Mouse (Mus musculus): ENCODE measurements at regions not wholly inside any gene's neighbourhood (a gene's known extent, or its start where the extent isn't known, plus 50 kb on each side); places are given as distances from the start of the nearest gene placed in this dataset.

DNA sequence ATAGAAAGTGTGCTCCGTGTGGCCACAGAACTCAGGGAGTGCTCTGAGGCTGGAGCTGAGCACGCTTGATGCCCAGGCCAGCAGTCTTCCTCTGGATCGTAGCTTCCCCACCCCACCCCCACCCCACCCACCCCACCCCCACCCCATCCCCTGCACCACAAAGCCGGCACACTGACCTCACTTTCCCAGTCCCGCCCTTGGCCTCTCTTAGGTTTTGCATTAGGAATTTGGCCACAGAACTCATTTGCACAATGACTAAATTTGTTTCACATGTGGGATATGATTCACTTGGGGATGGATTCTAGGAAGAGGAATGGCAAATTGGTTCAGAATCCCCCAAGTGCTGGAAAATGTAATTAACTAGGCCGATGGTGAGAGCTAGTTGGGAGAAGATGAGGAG is 94.3 kb downstream of the Tmx1 start:
- peaks cover 16% of the 10 kb centered on the region for H3K4me1 ChIP-seq
- no peaks in the 10 kb centered on the region for H3K9me3 ChIP-seq
- H3K27ac ChIP-seq, result no peak overlapping the region
- H3K27me3 ChIP-seq (replicated peaks), result no peaks in the 10 kb centered on the region
- no peak overlapping the region for H3K4me3 ChIP-seq (replicated peaks)
- H3K36me3 ChIP-seq, result no peaks in the 10 kb centered on the region
- WGBS, result 55% methylated on average over 6 of the region's 6 CpGs
- no peak overlapping the region for H3K9ac ChIP-seq
- H3K4me2 ChIP-seq, result no peak overlapping the region
- no peak for ATAC-seq (ENCODE audit: insufficient read depth, low FRiP score, low read depth)

DNA sequence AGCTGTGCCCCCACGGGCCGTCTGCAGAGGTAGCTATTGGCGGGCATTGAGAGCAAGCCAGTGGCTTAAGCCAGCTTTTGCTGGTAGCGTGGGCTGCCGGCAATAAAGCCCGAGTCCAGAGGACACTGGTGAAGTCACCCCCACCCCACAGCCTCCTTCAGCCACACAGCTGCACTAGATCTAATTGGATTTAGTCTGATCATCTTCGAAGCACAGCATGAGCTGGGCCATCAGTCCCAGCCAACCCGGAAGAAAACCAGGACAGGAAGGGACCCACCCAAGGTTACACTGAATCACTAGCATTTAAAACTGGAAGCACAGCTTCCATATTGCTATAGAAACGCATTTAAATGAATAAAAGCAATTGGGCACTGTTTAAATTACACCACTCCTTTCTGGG is 96.4 kb downstream of the Tmx1 start:
- H3K27me3 ChIP-seq (replicated peaks), result no peaks in the 10 kb centered on the region
- peaks cover 6% of the 10 kb centered on the region; the same call in 1 of the 2 replicates for H3K4me1 ChIP-seq
- H3K9ac ChIP-seq, result no peak overlapping the region
- H3K36me3 ChIP-seq, result no peaks in the 10 kb centered on the region
- 0 out of 2 replicates have a peak, but pooled peaks have one; percentile 47 for ATAC-seq (ENCODE audit: insufficient read depth, low FRiP score, low read depth)
- WGBS, result 72% methylated on average over 9 of the region's 9 CpGs
- H3K9me3 ChIP-seq, result no peaks in the 10 kb centered on the region
- H3K4me3 ChIP-seq (replicated peaks), result no peak overlapping the region
- 0 out of 2 replicates have a peak overlapping the region, but pooled peaks have one; percentile 0 for H3K27ac ChIP-seq
- no peak overlapping the region for H3K4me2 ChIP-seq

DNA sequence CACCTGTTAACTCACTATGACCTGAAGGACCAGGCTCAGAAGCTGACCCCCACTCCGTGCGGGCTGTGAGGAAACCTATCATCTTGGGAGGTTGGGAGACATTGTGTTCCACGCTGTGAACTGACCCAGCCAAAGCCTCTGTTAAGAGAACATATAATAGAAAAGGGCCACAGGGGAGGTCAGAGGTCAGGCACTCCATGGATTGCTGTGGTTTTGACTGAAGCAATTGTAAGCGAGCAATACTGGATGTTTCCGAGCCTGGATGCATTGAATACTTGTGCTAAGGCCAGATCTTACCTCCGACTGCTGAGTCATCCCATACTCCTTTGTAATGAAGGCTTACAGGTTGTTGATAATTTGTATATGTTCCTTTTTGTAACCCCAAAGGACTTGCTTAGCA is 101.0 kb downstream of the Tmx1 start:
- H3K9ac ChIP-seq, result no peak overlapping the region
- 81% methylated on average over 6 of the region's 6 CpGs for WGBS
- H3K36me3 ChIP-seq, result no peaks in the 10 kb centered on the region
- no peaks in the 10 kb centered on the region for H3K27me3 ChIP-seq (replicated peaks)
- no peaks in the 10 kb centered on the region for H3K9me3 ChIP-seq
- ATAC-seq (ENCODE audit: insufficient read depth, low FRiP score, low read depth), result no peak
- H3K27ac ChIP-seq, result no peak overlapping the region
- no peak overlapping the region for H3K4me3 ChIP-seq (replicated peaks)
- H3K4me1 ChIP-seq, result peaks cover 6% of the 10 kb centered on the region; the same call in 1 of the 2 replicates
- H3K4me2 ChIP-seq, result no peak overlapping the region

DNA sequence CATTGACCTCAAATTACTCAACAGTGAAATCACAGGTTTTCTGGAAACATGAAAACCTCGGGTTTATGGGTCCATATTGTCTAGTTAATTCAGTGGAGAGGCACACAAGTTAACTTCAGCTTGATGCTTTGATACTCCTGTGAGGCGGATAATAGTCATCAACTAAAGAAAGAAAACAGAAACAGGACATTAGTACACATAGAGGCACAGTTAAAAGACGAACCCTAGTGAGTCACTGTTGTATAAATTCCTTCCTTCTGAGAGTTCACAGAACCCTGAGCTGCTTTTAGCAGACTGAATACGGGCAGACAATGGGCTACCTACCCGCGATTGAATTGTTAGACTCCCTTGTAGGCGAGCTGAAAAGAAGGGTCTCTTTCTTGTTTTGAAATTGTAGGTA is 101.7 kb downstream of the Tmx1 start:
- Histone ChIP-seq H3K9me3 (no peaks in the 10 kb centered on the region), H3K4me2 (no peak overlapping the region), H3K27ac (no peak overlapping the region), H3K36me3 (no peaks in the 10 kb centered on the region), H3K27me3 (replicated peaks) (no peaks in the 10 kb centered on the region), H3K9ac (no peak overlapping the region), H3K4me1 (peaks cover 6% of the 10 kb centered on the region; the same call in 1 of the 2 replicates), H3K4me3 (replicated peaks) (no peak overlapping the region)
- ATAC-seq (ENCODE audit: insufficient read depth, low FRiP score, low read depth), result no peak
- 65% methylated on average over 7 of the region's 7 CpGs for WGBS

DNA sequence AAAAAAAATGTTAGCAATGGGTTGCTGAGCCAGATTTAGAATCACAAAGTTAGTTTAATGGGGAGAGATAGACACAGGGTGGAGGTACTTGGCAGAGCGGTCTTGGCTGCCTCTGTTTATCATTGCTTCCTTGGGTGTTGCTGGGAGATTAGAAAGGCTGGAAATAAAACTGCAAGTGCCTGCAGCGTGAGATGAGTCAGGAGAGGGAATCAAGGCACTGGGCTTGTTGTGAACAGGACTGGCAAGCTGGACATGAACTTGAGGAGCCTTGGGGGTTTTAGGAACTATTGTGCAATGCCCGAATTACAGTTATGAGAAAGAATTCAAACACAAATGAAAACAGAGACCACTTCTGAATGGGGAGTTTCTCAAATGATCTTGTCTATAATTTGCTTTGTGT is 102.8 kb downstream of the Tmx1 start:
- Histone ChIP-seq H3K9ac (no peak overlapping the region), H3K27ac (no peak overlapping the region), H3K4me2 (no peak overlapping the region), H3K4me3 (replicated peaks) (no peak overlapping the region), H3K27me3 (replicated peaks) (no peaks in the 10 kb centered on the region), H3K4me1 (peaks cover 6% of the 10 kb centered on the region; the same call in 1 of the 2 replicates), H3K9me3 (no peaks in the 10 kb centered on the region), H3K36me3 (no peaks in the 10 kb centered on the region)
- WGBS, result 54% methylated on average over 3 of the region's 3 CpGs
- ATAC-seq (ENCODE audit: insufficient read depth, low FRiP score, low read depth), result no peak

DNA sequence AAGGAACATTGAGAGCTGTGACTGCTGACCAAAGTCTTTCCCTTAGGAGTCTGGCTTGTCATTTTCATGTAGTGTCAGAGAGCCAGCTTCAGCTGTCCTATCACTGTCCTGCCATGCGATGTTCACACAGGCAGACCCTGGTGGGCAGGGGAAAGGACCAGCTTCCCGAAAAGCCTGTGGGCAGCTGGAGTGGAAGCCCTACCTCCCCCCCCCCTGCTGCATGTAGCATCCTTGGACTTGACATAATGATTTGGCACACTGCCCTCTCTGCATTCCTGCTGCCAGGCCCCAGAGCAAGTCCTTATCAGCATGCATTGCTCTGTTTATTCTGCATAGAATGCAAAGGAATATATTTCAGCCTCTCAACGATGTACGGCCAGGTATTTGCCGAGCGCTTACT is 103.9 kb downstream of the Tmx1 start:
- Histone ChIP-seq H3K27ac (no peak overlapping the region), H3K9ac (no peak overlapping the region), H3K36me3 (no peaks in the 10 kb centered on the region), H3K4me2 (no peak overlapping the region), H3K27me3 (replicated peaks) (no peaks in the 10 kb centered on the region), H3K9me3 (no peaks in the 10 kb centered on the region), H3K4me3 (replicated peaks) (no peak overlapping the region), H3K4me1 (peaks cover 6% of the 10 kb centered on the region; the same call in 1 of the 2 replicates)
- WGBS, result 53% methylated on average over 6 of the region's 6 CpGs
- ATAC-seq (ENCODE audit: insufficient read depth, low FRiP score, low read depth), result no peak

DNA sequence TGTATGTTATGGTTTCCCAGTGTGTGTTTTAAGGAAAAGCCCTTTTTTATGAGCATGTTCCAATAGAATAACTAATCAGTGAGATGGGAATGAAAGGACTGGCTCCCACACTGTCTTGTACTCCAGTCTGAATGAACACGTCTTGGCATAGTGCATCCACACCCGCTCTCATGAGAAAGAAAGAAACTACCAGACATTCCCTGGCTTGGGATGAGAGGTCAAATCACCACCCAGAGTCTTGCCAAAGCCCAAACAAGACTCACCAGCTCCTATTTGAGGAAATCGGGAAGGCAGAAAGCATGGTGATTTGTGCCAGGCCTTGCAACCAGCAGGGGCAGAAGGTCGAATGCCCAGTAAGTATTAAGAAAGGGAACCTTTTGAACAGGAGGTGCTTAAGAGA is 110.6 kb downstream of the Tmx1 start:
- WGBS, result 85% methylated on average over 4 of the region's 4 CpGs
- ATAC-seq (ENCODE audit: insufficient read depth, low FRiP score, low read depth), result no peak
- no peak overlapping the region for H3K9ac ChIP-seq
- H3K4me3 ChIP-seq (replicated peaks), result no peak overlapping the region
- no peaks in the 10 kb centered on the region for H3K4me1 ChIP-seq
- H3K9me3 ChIP-seq, result no peaks in the 10 kb centered on the region
- H3K4me2 ChIP-seq, result no peak overlapping the region
- H3K27me3 ChIP-seq (replicated peaks), result no peaks in the 10 kb centered on the region
- H3K36me3 ChIP-seq, result no peaks in the 10 kb centered on the region
- H3K27ac ChIP-seq, result no peak overlapping the region

DNA sequence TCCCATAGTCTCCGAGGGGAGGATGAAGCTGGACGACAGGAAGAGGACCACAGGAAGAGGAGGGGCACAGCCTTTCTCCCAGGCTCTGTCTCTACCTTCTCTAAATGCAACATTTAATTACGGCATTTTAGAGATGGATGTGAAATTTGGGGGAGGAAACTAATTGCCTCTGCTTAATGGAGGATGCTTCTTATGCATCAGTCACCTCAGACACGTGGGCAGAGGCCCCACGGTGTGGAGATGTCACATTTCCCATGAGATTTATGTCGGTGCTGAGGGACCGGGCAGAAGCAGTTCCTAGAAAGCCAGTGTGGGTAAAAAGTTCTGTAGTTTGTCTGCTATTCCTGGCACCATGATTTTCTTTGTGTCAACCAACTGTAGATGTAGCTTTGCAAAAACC is 122.8 kb downstream of the Tmx1 start:
- Histone ChIP-seq H3K36me3 (no peaks in the 10 kb centered on the region), H3K4me3 (replicated peaks) (no peak overlapping the region), H3K27me3 (replicated peaks) (no peaks in the 10 kb centered on the region), H3K9me3 (no peaks in the 10 kb centered on the region), H3K4me2 (no peak overlapping the region), H3K4me1 (0 out of 2 replicates have a peak, but pooled peaks cover 3% of the 10 kb centered on the region), H3K9ac (no peak overlapping the region), H3K27ac (no peak overlapping the region)
- 37% methylated on average over 7 of the region's 7 CpGs for WGBS
- ATAC-seq (ENCODE audit: insufficient read depth, low FRiP score, low read depth), result no peak

DNA sequence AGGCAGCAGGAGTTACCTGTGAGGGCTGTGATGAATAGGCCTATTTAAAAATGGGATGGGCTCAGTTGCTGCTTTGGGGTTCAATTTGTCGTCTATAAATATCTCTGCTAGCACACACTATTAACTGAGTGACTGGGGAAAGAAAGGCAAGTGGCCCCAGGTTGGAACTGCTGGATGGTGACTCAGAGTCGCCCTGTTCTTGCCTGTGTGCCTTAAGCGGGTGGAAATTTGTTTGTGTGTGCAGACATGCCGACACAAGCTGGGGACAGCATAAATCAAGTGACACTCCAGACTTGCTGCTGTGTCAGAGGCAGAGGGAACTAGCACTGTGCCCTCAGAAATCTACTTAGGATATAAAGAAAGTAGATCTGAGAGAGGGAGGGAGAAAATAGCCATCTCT is 124.9 kb downstream of the Tmx1 start:
- no peak overlapping the region for H3K9ac ChIP-seq
- no peaks in the 10 kb centered on the region for H3K9me3 ChIP-seq
- H3K4me2 ChIP-seq, result no peak overlapping the region
- H3K4me1 ChIP-seq, result 0 out of 2 replicates have a peak, but pooled peaks cover 3% of the 10 kb centered on the region
- WGBS, result 51% methylated on average over 4 of the region's 4 CpGs
- no peaks in the 10 kb centered on the region for H3K27me3 ChIP-seq (replicated peaks)
- H3K36me3 ChIP-seq, result no peaks in the 10 kb centered on the region
- no peak overlapping the region; the same call in 1 of the 2 replicates for H3K27ac ChIP-seq
- no peak overlapping the region for H3K4me3 ChIP-seq (replicated peaks)
- ATAC-seq (ENCODE audit: insufficient read depth, low FRiP score, low read depth), result peak; percentile 56; the same call in 1 of the 2 replicates

DNA sequence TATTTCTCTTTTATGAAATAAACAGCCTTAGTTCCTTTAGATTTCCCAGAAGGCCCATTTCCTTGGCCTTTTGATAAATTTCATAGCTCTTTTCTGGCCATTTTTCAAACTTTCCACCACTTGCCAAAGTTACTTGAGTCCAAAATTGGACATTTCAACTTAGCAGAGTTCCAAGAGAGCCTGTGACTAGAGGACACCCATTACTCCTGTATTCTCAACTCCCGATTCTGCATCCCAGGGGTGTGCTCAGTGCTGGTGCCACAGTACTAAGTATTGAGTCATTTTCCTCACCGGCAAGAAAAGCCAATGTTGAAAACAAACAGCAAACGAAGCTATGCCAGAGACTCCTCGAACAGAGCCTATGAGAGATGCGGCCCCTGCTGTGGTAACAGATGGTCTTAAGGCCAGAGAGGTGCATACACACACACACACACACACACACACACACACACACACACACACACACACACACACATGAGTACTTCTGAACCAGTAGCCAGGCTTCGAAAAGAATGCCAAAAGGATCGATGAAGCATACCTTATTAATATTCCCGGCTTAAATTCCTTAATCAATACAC is 126.5 kb downstream of the Tmx1 start:
- no peak overlapping the region for H3K9ac ChIP-seq
- no peaks in the 10 kb centered on the region for H3K27me3 ChIP-seq (replicated peaks)
- H3K4me3 ChIP-seq (replicated peaks), result no peak overlapping the region
- whole genome bisulfite sequencing, result 90% methylated on average over 8 of the region's 8 CpGs
- 0 out of 2 replicates have a peak, but pooled peaks cover 3% of the 10 kb centered on the region for H3K4me1 ChIP-seq
- no peaks in the 10 kb centered on the region for H3K9me3 ChIP-seq
- H3K36me3 ChIP-seq, result no peaks in the 10 kb centered on the region
- no peak overlapping the region for H3K4me2 ChIP-seq
- ATAC-seq (ENCODE audit: insufficient read depth, low FRiP score, low read depth), result no peak
- H3K27ac ChIP-seq, result peak overlapping the region; percentile 32; the same call in 1 of the 2 replicates

DNA sequence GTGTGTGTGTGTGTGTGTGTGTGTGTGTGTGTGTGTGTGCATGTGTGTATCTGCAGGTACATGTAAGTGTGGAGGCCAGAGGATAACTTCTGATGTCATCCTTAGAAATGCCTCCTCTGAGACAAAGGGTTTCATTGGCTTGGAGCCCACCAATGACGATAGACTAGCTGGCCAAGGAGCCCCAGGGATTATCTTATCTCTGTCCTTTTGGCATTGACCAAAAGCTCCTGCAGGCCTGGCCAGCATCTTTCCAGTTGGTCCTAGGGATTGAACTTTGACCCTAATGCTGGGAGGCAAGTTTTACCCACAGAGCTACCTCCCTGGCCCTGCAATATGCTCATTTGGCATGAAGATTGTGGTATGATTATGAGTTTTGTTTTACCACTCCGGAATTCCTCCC is 133.3 kb downstream of the Tmx1 start:
- no peak overlapping the region for H3K9ac ChIP-seq
- no peaks in the 10 kb centered on the region for H3K36me3 ChIP-seq
- no peaks in the 10 kb centered on the region for H3K27me3 ChIP-seq (replicated peaks)
- no peaks in the 10 kb centered on the region for H3K4me1 ChIP-seq
- no peak for ATAC-seq (ENCODE audit: insufficient read depth, low FRiP score, low read depth)
- no peaks in the 10 kb centered on the region for H3K9me3 ChIP-seq
- H3K4me3 ChIP-seq (replicated peaks), result no peak overlapping the region
- no peak overlapping the region for H3K27ac ChIP-seq
- WGBS, result 78% methylated on average over 2 of the region's 2 CpGs
- no peak overlapping the region for H3K4me2 ChIP-seq

DNA sequence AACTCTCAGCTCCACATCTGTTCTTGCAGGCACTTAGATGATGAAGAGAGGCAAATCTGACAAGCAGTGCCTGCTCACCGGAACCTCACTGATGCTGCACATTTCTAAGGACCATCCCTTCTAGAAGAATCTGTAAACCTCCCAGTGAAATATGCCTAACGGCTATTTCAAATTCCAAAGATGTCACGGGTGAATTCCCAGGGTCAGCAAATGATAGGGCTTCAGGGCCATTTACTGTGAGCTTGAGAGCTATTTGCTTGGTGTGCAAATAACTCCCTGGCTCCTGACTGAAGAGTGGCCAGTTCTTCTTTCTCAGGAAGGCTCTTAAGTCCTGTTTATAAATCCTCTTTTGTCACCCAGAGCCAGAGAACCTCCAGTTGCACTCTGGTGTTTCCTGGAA is 135.3 kb downstream of the Tmx1 start:
- H3K27me3 ChIP-seq (replicated peaks), result no peaks in the 10 kb centered on the region
- 37% methylated on average over 3 of the region's 3 CpGs for WGBS
- no peak overlapping the region for H3K27ac ChIP-seq
- no peaks in the 10 kb centered on the region for H3K9me3 ChIP-seq
- H3K4me1 ChIP-seq, result no peaks in the 10 kb centered on the region
- H3K4me3 ChIP-seq (replicated peaks), result no peak overlapping the region
- H3K4me2 ChIP-seq, result no peak overlapping the region
- H3K36me3 ChIP-seq, result no peaks in the 10 kb centered on the region
- ATAC-seq (ENCODE audit: insufficient read depth, low FRiP score, low read depth), result no peak
- no peak overlapping the region for H3K9ac ChIP-seq

DNA sequence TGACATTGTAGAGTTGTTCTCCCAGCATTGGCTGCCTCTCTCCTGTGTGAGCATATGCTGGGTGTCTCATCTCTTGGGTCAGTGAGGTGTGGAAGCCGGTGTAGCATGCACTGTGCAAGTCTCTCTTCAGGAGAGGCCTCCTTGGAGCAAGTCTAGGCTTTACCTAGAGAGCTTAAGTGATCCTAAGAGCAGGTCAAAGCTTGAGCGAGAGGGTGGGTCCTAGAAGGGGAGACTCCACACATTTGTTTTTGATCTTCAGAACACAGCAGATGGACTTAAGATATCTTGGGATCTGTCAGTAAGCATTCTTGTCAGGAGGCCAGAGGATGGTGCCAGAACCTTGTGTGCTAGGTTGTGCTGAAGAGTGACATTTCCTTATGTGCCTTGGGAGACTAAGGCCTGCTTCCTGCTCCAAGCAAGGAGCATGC is 136.4 kb downstream of the Tmx1 start:
- Histone ChIP-seq H3K27me3 (replicated peaks) (no peaks in the 10 kb centered on the region), H3K4me1 (no peaks in the 10 kb centered on the region), H3K9ac (no peak overlapping the region), H3K4me3 (replicated peaks) (no peak overlapping the region), H3K27ac (no peak overlapping the region), H3K36me3 (no peaks in the 10 kb centered on the region), H3K4me2 (no peak overlapping the region), H3K9me3 (no peaks in the 10 kb centered on the region)
- 81% methylated on average over 2 of the region's 2 CpGs for WGBS
- no peak for ATAC-seq (ENCODE audit: insufficient read depth, low FRiP score, low read depth)
